Mouse (Mus musculus): ENCODE measurements at regions not wholly inside any gene's neighbourhood (a gene's known extent, or its start where the extent isn't known, plus 50 kb on each side); places are given as distances from the start of the nearest gene placed in this dataset.

GRCm38 (mm10) chr1:143130257-143130656, 510.2 kb upstream of the B3galt2 start:
- TF ChIP-seq POLR2A (IDR thresholded peaks at IDR 0.05; ENCODE audit: insufficient read depth, low read depth, low read length) (no peak), CTCF (IDR thresholded peaks at IDR 0.05) (no peak)
